Mouse (Mus musculus) heart, postnatal 4 days (tissue): ENCODE results near the gene Pdcd10. TPM values are rescaled to one million over a fixed set of nuclear protein-coding genes. Genes with fewer than 3 reads are reported as not detected.

Source experiments
- DNase-seq: peaks from one replicate; pipeline ENCODE4 v3.0.0; 2021
- total RNA-seq, 2 experiments: library from RNA; stranded (reverse); gene quantifications; 2 replicates each; pipeline ENCODE4 v1.2.3; 2021

Pdcd10 gene
- total RNA-seq, 2 experiments from 2014 or later, result 31.0 to 41.1 TPM

- DNase-seq, result no peak
Measured at GRCm38 (mm10) chr3:75468154-75468553, 88.5 kb downstream of the Pdcd10 start.

Other genes starting within 250 kb of the Pdcd10 start
- gene Wdr49, start 74.7 kb downstream of the Pdcd10 start, total RNA-seq, result not detected
- gene Serpini1, start 691 bp upstream of the Pdcd10 start, total RNA-seq, result 1 to 10 TPM; 4.3 to 4.4 TPM
- not detected for gene Gm29133, start 191.3 kb upstream of the Pdcd10 start, total RNA-seq